Mouse (Mus musculus): Measurements from ENCODE around the gene Impad1.

Impad1 gene

DNA sequence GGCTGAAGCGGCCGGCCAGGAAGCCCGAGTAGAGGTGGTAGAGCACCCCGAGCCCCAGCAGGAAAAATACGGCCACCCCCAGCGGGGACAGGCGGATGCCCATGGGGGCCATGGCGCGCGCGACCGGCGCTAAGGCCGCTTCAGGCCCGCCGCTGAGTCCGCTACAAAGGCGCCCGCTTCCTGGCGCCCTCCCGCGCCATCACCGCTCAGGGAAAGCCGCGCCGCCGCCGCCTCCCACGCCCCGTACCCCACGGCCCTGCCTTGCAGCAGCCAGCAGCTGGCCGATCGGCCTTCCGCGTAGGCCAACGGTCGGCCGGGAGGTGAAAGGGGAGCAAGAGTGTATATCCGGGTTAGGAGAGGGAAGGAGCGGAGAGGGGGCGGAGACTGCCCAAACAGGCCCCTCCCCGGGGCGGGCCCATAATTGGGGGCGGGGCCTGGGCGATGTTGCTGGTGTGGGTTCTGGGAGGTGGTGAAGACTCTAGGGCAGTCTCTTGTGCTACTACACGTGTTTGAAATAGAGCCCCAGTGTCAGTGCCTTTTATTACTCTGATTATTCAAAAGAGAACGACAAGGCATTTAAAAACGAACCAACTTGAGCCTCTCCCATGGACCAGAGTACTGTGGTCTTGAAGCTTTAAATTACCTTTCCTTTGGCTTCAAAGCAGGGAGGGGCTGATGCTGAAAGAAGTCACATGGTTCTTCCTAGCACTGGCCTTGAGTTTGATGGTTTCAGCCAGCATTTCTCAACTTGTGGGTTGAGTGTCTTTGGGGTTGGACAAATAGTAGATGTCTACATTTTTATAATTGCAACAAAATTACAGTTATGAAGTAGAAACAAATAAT is at the start of gene Impad1:
Impad1 (minus strand) TSS at position 364 of the 843 bp plus-strand sequence.
- DNase-seq (ENCODE audit: low read depth, low spot score) = peak; percentile 68

- DNase-seq (ENCODE audit: low read depth, low spot score) = no peak
Measured at GRCm38 (mm10) chr4:4840145-4840544, 47.0 kb upstream of the Impad1 start.

DNA sequence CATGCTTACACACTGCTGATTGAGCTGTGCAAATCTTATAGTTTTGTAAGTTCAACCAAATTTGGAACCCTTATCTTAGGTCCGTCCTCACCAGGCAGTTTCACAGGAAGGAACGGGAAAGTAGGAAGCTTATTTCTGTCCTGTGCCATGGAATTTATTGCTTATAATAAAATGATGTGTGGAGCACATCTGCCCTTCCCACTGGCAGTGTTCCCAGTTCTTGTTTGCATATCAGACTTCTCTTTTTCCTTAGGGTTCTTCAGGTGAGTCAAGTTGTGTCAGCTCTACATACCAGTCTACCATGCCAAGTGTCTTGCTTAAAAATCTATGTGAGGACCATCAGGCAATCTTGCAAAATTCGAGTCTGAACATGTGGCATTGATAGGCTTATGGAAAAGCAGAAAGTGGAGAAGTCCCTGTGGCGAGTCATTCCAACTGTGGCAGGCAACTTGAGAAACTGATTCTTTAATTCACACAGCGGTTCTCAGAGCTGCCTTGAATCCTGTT is 40.7 kb upstream of the Impad1 start:
- DNase-seq (ENCODE audit: low read depth, low spot score) = no peak

GRCm38 (mm10) chr4:4828131-4828530 is 35.0 kb upstream of the Impad1 start:
- no peak for DNase-seq (ENCODE audit: low read depth, low spot score)

DNA sequence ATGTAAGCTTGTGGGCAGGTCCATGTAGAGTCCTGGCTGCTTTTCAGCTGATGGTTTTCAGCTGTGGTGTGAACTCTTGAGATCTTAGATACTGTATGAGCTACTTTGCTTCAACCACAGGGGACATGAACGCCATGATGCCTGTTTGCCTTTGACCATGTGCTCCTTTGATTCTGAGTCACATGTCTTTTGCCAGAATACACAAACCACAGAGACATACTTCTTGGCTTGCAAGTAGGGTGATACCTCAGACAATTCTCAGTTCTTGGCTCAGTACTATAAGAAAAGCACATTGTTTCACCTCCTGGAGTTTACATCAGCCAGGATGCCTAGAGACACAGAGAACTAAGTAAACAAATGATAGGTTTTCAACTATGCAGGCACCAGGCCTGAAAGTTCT is 29.0 kb upstream of the Impad1 start:
- DNase-seq (ENCODE audit: low read depth, low spot score) = no peak

DNA sequence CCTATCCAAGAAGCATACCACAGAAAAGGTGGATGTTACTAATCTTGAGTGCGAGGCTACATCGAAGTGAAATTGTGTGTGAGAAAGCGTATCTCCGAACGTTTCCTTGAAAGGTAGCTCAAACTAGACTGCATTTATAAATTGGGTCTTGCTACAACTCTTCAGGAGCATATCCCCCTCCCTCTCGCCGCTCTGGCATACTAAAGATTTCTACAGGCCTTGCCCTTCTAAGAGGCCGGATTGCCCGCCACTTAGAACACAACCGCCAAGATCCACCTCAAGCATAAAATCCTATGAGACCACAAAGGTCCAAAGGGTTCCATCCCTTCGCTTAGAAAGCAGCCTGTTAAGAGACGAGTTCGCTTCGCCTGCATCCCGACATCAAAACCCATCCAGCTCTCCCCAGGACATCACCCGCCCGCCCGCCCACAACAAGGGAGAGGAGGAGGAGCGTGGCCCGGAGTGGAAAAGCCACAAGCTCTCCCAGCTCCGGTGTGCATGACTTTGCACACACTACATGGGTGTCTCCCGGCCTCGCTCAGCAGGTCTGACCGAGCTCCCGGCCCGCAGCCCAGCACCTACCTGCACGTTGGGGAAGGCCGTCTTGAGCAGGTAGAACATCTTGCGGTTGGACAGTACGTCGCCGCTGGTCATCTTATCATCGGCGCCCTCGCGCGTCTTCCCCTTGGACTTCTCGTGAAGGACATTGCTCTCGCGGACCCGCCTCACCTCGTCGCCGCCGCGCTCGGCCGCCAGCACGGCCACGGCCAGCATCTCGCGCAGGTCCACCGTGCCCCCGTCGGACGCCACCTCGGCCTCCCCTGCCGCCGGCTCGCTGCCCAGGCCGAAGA is 789 bp downstream of the Impad1 start:
- DNase-seq (ENCODE audit: low read depth, low spot score) = peak; percentile 38

DNA sequence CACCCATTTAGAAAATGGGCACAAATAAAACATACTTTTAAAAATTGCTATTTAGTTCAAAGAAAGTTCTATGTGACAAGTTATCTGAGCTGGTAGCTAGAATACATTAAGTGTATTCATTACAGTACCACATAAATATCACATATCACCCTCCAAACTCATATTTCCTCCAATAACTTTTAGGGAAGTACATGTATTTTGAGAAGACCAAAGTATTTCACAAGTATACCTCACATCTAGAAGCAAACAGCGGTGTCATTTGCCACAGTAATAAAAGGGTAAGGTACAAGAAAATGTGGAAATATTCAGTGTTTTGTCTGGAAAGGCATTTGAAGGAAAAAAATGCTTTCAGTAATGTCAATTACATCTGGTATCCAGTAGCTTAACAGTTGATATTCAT is 2.0 kb downstream of the Impad1 start:
- no peak for DNase-seq (ENCODE audit: low read depth, low spot score)

DNA sequence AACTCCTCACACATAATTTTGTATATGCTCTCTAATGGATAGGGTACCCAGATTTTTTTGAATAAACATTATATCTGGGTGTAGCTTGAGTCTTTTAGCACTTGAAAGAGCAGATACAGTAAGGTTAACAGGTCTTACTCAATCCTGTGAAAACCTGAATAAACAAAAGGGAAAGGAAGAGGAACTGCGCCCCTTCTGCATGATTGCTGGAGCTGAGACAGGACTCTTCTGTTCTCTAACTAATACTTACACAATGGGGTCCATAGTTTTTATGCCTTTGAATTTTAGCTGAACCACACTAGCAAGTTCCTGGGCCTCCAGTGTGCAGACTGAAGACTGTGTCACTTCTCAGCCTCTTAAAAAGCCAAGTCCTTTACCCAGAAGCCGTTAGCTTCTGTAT is 8.0 kb downstream of the Impad1 start:
- DNase-seq (ENCODE audit: low read depth, low spot score) = no peak

DNA sequence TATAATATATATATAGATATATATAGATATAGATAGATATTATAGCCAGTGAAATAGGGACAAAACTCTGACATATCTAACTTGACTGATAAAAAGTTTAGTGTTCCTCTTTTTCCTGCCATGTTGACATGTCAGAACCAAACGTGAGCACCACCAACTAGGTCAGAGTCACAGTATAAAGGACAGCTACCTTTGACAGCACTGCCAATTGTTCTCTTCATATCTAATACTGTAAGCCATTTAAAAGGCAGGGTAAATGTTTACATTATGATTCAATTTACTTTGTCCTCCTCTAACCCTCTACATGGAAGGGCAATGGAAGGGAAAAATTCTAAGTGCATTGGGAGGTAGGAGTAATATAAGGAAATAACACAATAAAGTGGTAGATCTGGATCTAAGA is 8.8 kb downstream of the Impad1 start:
- no peak for DNase-seq (ENCODE audit: low read depth, low spot score)

- DNase-seq (ENCODE audit: low read depth, low spot score) = no peak
Measured at GRCm38 (mm10) chr4:4783686-4783957, 9.5 kb downstream of the Impad1 start.

DNA sequence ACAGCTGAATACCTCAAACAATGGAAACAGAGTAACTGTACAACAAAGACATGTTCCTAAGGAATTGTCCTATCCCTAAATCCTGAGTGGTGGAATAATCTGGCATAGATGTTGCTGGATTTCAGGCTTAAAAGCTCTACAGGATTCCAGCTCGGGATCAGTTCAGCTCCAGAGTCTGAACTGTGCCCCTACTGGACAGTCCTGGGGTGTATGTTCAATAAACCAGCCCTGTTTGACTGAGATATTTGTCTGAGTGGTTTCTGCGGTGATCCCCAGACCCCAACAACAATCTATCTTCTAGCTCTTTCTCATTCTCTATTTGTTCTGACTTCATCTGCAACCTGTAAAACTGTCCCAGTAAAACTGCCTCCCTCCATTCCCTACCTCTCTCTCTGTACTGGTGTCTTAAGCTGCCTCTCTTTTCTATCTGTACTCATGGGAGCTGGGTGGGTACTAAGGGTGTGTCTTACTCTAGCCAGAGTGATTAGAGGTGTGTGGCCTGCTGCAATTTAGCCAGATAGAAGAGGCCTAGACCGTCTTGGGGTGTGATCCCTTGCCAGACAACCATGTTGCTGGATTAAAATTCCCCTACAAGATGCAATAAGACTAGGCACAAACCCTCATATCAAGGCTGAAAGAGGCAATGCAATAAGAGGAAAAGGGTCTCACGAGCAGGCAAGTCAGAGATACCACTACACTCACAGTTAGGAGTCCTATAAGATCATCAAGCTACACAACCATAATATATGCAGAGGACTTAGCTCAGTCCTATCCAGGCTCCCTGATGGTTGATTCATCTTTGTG is 10.1 kb downstream of the Impad1 start:
- DNase-seq (ENCODE audit: low read depth, low spot score) = no peak

DNA sequence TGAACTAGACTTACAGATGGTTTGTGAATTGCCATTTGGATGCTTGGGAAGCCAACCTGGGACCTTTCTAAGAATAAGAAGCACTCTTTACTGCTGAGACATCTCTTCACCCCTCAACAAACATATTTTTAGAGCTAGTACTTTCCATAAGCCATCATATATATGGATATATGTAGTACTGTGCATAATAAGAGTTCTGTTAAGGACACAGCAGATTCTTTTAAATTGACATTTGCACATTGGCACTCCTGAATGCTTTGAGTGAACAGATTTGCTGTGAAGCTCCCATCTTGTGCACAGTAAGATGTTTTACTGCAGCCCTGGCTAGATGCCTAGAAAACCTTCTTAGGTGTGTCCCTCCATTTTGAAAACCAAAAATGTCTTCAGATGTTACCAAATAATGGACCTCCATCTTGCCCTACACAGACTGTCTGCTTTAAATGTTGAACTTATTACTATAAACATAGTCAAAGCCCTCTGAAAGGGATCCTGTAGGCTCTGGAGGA is 13.8 kb downstream of the Impad1 start:
- no peak for DNase-seq (ENCODE audit: low read depth, low spot score)

GRCm38 (mm10) chr4:4771523-4772114 is 21.5 kb downstream of the Impad1 start:
- no peak for DNase-seq (ENCODE audit: low read depth, low spot score)

DNA sequence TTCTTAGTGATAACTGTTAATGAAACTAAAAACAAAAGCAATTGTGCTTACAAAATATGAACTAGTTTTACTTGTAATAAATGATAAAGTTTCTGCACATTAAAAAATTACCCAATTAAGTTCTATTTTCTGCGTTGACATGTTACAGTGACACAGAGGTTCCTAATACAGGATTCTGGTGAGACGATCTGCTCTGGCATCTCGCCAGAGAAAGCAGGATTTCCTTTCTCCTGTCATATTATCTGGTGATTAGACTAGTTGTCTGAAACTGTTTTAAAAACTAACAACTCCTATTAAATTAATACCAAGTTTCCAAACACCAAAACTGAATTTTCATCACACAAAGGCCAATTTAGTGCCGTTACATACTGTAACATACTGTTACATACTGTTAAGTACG is 27.3 kb downstream of the Impad1 start:
- no peak for DNase-seq (ENCODE audit: low read depth, low spot score)

DNA sequence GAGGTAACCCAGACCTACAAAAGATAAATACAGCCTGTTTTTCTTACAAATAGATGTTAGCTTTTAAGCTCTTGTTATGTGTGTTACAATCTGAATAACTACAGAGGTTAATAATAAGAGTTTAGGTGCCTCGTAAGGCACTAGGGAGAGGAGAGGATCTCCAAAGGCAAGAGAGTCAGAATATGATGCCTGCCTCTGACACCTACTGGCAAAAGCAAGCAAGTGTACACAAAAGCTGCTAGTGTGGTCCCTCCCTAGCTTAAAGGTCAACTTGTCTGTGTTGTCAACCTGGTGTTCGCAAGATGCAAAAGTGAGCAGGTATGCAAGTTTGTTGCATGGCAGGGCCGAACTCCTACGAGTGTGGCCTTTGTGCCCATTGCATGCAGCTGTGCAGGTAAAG is 34.8 kb downstream of the Impad1 start:
- DNase-seq (ENCODE audit: low read depth, low spot score) = no peak

- peak; percentile 5 for DNase-seq (ENCODE audit: low read depth, low spot score)
Measured at GRCm38 (mm10) chr4:4729427-4729826, 63.7 kb downstream of the Impad1 start.

GRCm38 (mm10) chr4:4726241-4726776 is 66.8 kb downstream of the Impad1 start:
- no peak for DNase-seq (ENCODE audit: low read depth, low spot score)

- DNase-seq (ENCODE audit: low read depth, low spot score) = no peak
Measured at GRCm38 (mm10) chr4:4723821-4724220, 69.3 kb downstream of the Impad1 start.

DNA sequence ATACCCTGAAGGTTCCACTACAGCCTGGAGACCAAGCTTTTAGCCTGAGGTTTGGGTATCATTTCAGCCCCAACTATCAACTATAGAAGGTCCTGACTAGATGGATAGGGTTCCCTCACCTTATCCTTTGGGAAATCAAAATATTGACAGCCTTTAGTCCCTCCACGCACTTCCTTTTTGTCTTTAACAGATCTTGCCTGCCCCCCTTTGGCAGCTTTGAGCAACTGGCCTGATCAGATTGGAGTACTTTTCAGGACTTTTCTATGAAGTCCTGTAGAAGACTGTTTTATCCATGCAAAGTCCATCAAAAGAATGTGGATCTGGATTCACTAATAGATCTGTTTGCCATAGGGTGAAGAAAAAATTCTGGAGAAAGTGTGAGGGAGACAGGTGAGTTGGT is 71.1 kb downstream of the Impad1 start:
- no peak for DNase-seq (ENCODE audit: low read depth, low spot score)

- no peak for DNase-seq (ENCODE audit: low read depth, low spot score)
Measured at GRCm38 (mm10) chr4:4717763-4718347, 75.3 kb downstream of the Impad1 start.
